Mouse (Mus musculus) kidney, postnatal 14 days (tissue): ENCODE data around the gene Ctrc.
A peak's percentile ranks its signal among the peaks of the same experiment; 100 is the strongest.

Experiments used
- DNase-seq: peaks from one replicate; pipeline ENCODE4 v3.0.0; 2022; ENCODE audit warnings: mixed read lengths

Gene Ctrc

DNA sequence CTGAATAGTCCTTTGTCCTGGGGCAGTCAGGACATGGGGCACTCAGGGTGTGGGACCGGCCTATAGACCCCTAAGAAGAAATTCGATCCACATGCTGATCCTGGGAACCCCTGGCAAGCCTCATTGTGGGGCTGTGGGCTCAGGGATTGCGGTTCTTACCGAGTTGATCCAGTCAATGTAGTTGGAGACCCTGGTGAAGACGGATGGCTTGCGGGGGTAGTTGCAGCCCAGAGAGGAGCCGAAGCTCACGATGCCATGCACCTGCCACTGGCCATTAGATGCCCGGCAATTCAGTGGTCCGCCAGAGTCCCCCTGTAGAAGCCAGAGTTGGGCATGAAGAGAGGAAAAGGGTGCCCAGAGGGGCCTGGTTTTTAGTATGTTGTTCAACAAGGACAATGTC is 28.5 kb downstream of the Ctrc start:
- no peak for DNase-seq

DNA sequence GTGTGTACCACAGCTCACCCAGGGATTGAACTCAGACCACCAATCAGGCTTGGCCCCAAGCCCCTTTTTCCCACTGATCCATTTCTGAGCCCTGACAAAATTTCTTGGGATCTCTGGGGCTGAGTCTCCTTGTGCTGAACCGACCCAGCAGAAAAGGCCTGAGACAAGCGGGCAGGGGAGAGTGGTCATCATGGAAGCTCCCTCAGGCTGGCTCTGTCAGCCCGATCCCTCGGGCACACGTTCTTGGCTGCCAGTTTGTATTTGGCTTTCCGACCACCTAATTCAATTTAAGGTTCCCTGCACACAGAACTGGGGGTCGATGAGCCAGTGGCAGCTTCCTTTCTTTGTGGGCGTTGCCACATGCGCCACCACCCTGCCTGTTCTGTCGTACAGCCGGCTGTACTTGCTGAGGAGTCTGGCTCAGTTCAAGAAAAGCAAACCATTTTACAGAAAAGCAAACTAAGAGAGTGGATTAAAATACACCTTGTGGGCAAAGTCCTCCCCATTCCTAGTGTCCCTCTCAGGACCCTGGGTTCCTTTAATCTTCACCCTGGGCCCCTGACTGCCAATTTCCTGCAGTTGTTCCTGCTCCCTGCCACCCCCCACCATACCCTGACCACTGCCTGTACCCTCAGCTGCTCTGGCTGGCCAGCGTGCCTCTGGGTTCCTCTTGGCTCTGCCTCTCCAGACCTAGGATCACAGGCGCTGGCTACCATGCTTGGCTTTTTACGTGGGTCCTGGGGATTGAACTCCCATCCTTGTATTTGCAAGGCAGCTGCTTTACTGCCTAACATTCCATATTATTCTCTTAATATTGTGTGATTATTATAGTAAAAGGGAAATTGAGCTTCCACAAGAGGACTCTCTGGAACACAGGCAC is 29.1 kb downstream of the Ctrc start:
- DNase-seq = no peak

DNA sequence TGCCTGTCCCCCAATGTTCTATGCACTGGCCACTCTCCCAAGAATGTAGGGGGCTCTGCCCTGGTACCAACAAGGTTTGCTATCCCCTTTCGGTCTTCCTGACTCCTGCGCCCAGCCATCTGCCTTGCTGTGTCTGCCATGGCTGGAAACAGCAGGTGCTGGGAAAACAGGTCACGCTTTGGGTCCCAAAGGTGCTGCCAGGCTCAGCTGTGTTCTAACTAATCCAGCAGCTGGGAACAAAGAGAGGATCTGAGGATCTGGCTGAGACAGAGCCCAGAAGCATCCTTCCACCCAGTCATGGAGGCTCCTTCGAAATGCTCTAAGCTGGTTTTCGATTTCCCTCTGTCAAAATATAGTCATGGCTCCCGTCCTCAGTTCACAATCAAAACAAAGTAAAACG is 29.9 kb downstream of the Ctrc start:
- no peak for DNase-seq

DNA sequence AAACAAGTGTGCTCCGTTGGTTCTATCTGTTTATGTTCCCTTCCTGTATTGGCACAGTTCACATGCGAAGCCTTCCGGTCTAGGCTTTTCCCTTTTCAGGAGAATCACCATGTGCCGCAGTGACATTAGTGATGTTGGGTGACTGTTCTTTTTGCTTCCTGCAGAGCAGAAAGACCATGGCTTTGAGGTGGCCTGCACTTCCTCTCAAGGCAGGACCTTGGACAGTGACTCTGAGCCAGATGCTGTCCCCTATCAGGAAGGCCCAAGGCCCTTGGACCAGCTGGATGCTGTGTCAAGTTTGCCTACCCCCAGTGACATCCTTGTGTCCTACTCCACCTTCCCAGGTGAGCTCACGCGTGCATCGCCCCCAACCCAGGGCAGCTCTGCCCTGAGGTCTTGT is 34.8 kb downstream of the Ctrc start:
- DNase-seq = no peak

DNA sequence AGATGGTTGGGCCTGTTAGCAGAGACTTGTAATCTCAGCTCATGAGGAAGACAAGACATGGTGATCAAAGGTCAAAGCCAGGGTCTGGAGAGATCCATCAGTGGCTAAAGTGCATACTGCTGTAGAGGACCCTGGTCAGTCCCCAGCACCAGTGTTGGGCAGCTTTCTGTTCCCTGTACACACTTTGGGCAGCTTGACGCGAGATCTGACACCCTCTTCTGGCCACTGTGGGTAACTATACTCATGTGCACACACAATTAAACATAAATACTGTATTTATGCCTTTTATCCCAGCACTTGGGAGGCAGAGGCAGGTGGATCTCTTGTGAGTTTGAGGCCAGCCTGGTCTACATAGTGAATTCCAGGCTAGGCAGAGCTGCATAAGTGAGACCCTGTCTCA is 35.2 kb downstream of the Ctrc start:
- DNase-seq = no peak

DNA sequence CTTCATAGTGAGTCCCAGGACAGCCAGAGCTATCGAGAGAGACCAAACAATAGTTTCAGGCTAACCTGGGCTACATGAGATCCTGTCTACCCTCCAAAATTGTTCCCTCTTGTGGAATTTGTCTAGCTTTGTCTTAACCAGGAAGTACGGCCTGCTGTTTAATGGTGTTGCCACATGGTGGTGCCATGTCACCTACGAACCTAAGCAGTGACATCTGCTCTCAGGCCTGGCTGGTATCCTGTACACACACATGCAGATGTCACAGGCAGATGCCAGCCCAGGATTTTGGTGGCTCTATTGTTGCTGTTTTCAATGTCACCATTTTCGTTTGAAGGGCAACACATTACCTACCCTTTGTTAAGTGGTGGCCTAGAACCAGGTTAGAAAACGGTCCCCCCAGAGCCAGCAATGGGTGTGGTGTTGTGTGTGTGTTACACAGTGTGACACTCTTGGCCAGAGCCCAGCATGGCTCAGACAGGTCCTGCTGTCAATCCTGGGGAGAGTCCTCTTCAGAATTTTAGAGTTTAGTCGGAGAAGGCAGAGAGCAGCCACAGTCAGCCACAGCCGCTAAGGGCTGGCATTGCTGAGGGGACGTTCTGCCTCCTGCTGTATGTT is 36.2 kb downstream of the Ctrc start:
- DNase-seq = no peak

DNA sequence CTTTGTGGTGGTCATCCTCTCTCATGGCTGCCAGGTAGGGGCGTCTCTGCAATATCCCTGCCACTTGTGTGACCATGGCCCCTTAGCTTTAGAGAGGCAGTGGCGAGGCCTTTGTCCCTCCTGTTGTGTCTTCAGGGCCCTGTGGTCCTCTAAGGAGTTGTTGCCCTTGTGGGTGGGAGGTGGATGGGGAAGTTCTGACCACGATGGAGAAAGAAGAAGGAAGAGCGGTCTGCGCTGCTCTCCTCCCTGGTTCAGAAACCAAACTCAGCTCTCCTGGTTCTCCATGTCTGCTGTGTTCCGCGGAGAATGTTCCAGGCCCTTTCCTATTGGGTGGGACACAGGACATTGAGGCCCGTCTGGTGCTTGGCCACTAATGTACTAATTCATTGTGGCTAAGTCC is 40.3 kb downstream of the Ctrc start:
- no peak for DNase-seq

DNA sequence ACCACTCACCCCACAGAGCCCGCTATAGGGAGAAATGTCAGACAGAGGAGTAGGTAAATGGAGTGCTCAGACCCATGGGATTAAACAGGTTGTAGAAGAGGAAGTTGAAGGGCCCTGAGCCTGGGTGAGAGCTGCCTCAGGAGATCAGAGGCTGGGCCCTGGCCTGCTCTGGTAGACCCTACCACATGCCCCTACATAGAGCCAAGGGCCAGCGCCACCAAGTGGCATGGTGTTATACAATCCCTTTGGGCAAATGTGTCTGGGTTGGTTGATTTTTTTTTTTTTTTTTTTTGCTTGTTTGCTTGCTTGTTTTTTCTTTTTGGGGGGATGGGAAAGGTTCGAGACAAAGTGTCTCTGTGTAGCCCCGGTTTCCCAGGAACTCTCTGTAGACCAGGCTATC is 42.1 kb downstream of the Ctrc start:
- no peak for DNase-seq

DNA sequence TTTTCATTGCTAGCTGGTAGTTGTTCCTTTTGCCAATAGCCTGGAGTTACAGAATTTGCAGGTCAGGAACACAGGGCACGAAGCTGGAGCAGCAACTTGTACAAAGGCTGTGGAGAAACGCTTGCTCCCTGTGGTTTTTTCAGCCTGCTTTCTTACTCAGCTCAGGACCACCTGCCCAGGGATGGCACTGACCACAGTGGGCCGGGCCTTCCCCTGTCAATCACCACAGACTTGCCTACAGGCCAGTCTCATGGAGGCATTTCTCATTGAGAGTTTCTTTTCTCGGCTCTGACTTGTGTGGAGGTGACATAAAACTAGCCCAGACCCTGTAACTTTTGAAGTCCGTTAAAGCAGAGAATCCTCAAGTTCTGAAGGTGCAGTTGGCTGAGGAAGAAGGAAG is 48.6 kb downstream of the Ctrc start:
- DNase-seq = no peak

DNA sequence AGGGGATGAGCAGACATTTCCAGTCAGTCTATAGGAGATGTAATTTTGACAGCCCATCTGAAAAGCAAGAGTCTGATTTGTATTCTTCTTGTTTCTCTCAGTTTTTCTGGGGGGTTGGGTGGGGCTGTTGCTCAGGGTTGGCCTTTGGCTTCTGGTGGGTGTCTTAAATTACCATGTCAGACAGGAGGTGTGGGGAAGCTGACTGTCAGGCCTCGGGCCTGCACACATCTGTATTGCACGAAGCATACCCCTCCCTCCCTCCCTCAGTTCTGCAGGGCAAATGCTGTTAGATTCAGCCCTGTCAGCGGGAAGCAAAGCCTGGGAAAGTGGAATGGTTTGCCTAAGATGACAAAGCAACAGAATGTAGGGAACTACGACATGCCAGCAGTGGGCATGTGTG is 49.2 kb downstream of the Ctrc start:
- no peak for DNase-seq

DNA sequence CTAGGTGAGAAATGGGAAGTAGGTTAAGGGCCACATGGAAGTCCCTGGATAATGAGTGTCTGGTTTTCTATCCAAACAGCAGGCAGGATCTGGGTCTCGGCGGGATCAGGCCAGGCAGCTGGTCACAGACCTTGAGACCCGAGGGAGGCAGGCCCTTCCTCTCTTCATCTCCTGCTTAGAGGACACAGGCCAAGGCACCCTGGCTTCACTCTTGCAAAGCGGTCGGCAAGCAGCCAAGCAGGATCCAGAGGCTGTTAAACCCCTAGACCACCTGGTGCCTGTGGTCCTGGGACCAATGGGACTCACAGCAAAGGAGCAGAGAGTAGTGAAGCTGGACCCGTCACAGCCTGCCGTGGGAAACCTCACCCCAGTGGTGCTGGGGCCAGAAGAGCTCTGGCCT is 49.8 kb downstream of the Ctrc start:
- DNase-seq = no peak

DNA sequence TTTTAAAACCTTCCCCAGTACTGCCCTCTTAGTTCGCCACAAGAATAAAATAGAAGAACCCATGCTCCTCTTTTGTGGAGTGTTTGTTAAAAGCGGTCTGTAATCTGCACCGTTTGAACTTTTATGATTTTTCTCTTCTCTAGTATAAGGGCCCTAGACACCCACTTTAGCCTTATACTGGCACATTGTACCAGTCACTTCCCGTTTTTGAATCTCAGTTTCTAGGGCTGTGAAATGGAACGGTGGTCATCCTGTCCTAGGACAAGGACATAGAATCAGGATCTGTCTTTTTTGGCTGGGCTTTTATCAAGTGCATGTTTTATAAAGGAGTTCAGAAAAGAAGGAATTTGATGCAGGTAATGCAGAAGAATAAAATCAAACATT is 52.0 kb downstream of the Ctrc start:
- no peak for DNase-seq

DNA sequence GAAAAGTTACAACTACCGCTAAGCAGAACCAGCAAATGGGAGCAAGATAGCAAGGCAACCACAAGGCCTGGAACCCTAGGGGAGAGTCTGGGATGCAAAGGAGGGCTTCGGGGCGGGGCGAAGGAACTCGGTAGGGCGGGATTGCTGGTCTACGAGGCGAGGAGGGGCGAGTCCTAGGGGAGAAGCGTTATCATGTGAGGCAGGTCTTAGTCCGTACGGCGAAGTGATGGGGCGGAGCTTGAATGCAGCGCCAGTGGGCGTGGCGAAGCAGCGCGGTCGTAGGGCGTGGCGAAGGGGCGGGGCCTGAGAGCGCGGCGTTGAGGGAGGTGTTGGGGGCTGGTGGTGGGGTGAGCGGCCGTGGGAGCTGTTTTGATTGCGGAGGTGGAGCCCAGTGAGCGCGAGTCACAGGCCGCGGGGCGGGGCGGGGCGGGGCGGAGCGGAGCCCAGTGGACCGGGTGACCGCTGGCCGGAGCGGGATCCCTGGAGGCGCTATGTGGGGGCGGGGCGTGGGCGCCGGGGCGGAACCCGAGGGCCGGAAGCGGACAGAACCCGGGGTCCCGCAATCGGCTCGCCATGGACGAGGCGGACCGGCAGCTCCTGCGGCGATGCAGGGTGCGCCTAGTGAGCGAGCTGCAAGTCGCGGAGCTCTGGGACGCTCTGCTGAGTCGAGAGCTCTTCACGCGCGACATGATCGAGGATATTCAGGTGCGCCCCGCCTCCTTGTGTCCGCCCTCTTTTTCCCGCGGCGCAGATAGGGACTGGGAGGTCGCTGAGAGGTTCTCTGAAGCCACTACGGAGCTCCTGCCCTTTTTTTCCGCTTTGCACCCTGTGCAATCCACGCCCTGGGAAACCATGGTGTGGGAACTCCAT is 52.6 kb downstream of the Ctrc start, which contains the start of gene Casp9:
Casp9 (plus strand) TSS at position 331 of the 870 bp plus-strand sequence.
- peak; percentile 99 for DNase-seq

DNA sequence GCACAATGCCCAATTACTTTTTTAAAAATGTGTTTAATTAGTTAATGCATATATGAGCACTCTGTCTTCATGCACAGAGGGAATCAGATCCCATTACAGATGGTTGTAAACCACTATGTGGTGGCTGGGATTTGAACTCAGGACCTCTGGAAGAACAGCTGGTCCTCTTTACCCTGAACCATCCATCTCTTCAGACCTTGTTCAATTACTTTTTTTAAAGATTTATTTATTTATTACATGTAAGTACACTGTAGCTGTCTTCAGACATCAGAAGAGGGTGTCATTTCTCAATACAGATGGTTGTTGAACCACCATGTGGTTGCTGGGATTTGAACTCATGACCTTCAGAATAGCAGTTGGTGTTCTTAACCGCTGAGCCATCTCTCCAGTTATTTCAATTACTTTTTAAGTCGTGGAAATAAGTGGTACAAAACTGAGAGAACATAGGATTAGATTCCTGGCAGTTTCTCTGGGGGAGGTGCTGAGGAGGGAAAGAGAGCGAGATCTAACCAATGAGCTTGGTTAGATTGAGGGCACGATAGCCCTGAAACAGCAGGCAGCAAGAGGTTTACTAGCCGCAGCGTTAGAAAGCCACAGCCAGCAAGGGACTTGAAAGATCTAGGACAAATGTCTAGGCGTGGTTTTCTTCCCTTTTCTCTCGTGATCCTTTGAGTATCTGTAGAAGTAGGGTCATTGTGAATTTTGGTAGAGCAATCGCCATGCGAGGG is 53.4 kb downstream of the Ctrc start:
- DNase-seq = no peak

DNA sequence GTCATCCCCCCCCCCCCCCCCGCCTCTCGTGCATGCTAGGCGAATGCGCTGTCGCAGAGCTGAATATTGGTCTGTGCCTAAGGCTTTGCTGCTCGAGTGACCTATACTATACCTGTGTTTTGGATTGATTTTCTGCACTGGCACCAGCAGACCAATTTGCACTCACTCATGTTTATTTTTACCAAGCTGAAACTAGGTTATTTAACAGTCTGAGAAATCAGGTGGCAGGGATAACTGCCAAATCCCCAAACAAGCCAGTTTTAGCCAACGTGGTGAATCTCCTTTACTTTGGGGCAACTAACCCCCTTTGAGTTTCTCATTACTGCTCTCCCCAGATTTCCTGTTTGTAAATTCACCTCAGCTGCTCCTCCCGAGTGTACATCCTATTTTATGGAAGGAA is 54.2 kb downstream of the Ctrc start:
- DNase-seq = no peak

DNA sequence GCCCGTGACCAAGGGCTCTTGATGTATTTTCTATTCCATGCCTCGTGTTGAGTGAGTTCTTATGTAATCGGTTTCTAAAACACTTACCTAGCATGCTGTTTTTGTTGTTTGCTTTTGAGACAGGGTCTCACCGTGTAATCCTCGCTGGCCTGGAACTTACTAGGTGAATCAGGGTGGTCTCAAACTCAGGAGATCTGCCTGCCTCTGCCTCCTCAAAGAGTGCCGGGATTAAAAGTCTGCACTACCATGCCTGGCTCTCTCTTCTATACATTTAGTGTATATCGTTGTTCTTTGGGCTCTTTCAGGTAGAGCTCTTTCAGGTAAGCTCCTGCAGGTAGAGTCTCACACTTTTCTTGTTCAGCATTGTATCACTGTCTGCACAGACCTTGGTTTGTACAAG is 54.7 kb downstream of the Ctrc start:
- DNase-seq = no peak

DNA sequence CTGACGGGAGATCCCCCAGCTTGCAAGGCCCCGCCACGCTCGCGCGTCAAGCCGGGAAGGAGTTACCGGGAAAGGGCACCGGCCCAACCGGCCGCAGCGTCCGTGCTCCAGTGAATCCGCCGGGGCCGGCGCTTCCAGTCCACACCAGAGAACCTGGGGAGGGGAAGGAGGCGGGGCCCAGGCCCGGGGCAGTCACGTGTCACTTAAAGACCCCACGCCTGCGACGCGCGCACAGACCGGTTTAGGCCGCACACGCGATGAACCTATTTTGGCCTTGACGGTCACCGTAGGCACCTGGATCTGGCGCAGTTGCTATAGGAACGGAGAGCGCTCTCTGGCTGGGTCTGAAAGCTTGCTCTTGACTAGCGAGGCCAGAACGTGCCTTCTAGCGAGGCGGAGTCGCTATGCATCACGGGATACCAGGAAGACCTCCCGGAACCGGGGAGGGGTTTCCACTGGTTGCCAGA is 55.6 kb downstream of the Ctrc start, which contains the start of gene Dnajc16:
Dnajc16 (minus strand) TSS at position 408 of the 467 bp plus-strand sequence.
- DNase-seq = peak; percentile 98

DNA sequence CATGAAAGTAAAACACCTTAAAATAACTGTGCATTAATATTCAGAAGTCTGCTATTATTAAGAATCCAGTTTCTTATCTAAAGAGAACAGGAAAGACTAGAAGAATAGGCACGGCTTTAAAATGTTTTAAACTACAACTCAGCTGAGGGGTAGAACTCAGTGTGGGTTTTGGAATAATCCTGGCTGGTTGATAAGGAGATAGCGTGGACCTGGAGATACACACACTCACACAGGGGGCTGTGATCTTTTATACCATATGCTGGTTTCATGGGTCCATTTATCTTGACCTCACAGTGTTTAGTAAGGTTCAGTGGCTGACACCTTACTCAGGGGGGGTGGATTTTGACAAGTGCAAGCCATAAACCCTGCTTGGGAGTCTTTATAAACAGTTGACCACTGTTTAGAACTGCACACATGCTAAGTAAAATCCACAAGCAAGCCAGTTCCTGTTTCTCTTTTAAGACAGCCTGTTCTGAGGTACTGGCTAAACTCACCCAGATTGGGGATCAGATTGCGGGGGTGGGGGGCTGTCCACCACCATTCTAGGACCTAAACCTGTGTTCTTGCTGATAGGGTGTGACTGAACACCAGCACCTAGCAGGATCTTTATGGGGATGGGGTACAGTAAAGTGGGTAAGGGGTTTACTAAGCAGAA is 56.5 kb downstream of the Ctrc start:
- DNase-seq = no peak

DNA sequence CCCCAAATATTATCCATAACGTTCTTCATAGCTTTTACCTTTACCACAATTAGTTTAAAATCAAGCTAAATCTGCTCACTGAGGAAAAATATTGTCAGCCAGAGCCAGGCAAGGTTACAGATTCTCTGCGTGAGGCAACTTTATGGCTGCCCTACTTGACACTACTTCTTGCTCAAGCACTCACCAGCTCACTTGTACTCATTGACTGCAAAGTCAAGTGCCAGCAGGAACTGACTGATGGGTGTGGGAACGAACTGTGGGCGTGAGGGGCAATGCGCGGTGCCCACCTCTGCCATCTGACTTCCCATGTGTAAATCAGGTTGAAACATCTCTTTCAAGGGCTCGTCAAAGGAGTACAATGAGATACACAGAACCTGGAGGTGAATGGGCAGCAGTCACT is 58.7 kb downstream of the Ctrc start:
- DNase-seq = no peak

DNA sequence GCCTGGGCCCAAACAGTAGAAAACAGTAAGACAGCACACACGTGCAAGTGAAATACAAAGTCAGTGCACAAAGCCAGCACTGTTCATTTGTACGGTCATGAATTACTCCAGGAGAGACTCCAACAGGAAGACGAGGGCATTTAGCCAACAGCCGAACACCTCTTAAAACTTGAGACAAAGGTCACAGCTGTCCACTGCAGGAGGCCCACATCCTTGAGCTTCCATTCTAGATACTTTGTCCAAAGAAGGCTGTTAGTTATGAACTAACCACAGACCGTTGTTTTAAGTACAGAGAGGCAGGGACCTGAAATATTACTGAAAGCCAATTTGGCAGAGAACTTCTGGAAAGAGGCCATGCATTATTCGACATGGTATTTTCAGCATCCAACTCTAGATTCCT is 59.1 kb downstream of the Ctrc start:
- DNase-seq = peak; percentile 72

DNA sequence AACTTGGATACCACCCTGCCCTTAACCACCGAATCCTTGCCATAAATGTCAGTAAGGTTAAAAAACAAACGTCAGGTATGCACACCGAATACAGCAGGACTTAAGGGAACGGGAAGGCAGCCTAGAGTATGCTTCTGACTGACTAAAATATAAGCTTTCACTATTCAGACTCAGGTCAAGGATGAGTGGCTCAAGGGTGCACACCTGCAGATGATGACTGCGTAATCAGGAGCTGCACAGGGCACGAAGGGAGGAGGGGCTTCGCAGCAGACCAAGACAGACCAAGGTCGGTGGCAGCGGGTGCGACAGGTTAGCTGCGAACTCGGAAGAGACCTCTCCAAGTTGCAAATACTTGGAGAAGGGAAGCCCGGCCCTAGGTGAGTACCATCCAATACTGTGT is 60.0 kb downstream of the Ctrc start:
- DNase-seq = no peak

DNA sequence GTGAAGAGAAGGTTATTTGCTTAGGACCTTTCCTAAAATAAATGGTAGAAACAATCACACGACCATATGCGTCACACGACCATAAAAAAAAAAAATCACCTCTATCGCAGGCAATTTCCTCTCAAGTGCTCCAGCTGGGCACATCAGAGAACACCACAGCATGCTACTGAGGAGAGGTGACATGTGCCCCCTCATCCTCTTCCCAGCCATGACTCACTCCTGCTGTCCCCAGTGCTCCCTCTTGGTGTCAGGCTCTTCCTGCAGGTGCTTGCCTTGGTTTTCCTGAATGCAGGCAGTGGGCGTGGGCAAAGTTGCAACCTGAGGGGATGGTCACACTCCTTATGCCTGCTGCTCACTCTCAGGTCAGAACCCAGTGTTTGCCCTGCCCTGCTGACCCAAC is 61.3 kb downstream of the Ctrc start:
- no peak for DNase-seq
